Mouse (Mus musculus) forebrain, postnatal 0 days (tissue): ENCODE results near the gene Mmp14. TPM values are rescaled to one million over a fixed set of nuclear protein-coding genes. Genes with fewer than 3 reads are reported as not detected.

Source experiments
- ATAC-seq: fragments of 200-750 bp; cut with Nextera tagmentation; 2 replicates; pipeline ENCODE4 v1.8.0; 2017; ENCODE audit warnings: mild to moderate bottlenecking, moderate library complexity
- DNase-seq: peaks from one replicate; pipeline ENCODE4 v3.0.0-alpha.2; 2015
- H3K27ac ChIP-seq: fragments of 300-500 bp; sonication (generic); 2 replicates; pipeline ENCODE4 v1.5.1; 2014; ENCODE audit warnings: low read depth, mild to moderate bottlenecking, antibody characterized with exemption, low read length, moderate library complexity, mixed read lengths
- H3K27me3 ChIP-seq: fragments of 300-500 bp; sonication (generic); 2 replicates; pipeline ENCODE4 v1.6.1; 2014; ENCODE audit warnings: mild to moderate bottlenecking, low read length, mixed read lengths; ENCODE audit not compliant: insufficient read depth
- H3K36me3 ChIP-seq: fragments of 300-500 bp; sonication (generic); 2 replicates; pipeline ENCODE4 v1.6.1; 2014; ENCODE audit warnings: mild to moderate bottlenecking, moderate library complexity; ENCODE audit not compliant: insufficient read depth
- H3K4me1 ChIP-seq: fragments of 300-500 bp; sonication (generic); 2 replicates; pipeline ENCODE4 v1.6.1; 2014; ENCODE audit warnings: antibody characterized with exemption; ENCODE audit not compliant: insufficient read depth
- H3K4me2 ChIP-seq: fragments of 300-500 bp; sonication (generic); 2 replicates; pipeline ENCODE4 v1.6.1; 2014; ENCODE audit warnings: low read depth, mild to moderate bottlenecking, moderate library complexity
- H3K4me3 ChIP-seq: fragments of 300-500 bp; sonication (generic); 2 replicates; pipeline ENCODE4 v1.5.1; 2014; ENCODE audit warnings: low read depth, low read length, mixed read lengths
- H3K9ac ChIP-seq: fragments of 300-500 bp; sonication (generic); 2 replicates; pipeline ENCODE4 v1.6.1; 2014; ENCODE audit warnings: mild to moderate bottlenecking
- H3K9me3 ChIP-seq: fragments of 300-500 bp; sonication (generic); 2 replicates; pipeline ENCODE4 v1.6.1; 2016; ENCODE audit warnings: low read length
- CTCF ChIP-seq: sonication (generic); IDR thresholded peaks from 2 replicates; pipeline ENCODE4 v1.5.1; 2016; ENCODE audit warnings: antibody characterized with exemption, control low read depth, low read depth
- WGBS: fragments of 180-500 bp; shearing (Covaris S2); extraction: QIAGEN DNeasy Blood & Tissue Kit; methylation state at CpG from one replicate; pipeline ENCODE4 v1.1.7; 2014; 5-methylcytosine and 5-hydroxymethylcytosine counted together
- polyA plus RNA-seq: library from polyadenylated mRNA; unstranded; fragments of >200 nt; fragmentation: Nextera tagmentation; extraction: Ambion mirVana; gene quantifications from 2 replicates; pipeline ENCODE4 v1.2.1, GENCODE M21; 2015
- total RNA-seq: library from RNA; depleted of rRNA; stranded (reverse); fragments of >200 nt; gene quantifications from 2 replicates; pipeline ENCODE4 v1.2.3, GENCODE M21; 2014

Mmp14 gene
- total and polyA plus RNA-seq, 2 experiments from 2014 or later = 39.1 to 40.7 TPM

DNA sequence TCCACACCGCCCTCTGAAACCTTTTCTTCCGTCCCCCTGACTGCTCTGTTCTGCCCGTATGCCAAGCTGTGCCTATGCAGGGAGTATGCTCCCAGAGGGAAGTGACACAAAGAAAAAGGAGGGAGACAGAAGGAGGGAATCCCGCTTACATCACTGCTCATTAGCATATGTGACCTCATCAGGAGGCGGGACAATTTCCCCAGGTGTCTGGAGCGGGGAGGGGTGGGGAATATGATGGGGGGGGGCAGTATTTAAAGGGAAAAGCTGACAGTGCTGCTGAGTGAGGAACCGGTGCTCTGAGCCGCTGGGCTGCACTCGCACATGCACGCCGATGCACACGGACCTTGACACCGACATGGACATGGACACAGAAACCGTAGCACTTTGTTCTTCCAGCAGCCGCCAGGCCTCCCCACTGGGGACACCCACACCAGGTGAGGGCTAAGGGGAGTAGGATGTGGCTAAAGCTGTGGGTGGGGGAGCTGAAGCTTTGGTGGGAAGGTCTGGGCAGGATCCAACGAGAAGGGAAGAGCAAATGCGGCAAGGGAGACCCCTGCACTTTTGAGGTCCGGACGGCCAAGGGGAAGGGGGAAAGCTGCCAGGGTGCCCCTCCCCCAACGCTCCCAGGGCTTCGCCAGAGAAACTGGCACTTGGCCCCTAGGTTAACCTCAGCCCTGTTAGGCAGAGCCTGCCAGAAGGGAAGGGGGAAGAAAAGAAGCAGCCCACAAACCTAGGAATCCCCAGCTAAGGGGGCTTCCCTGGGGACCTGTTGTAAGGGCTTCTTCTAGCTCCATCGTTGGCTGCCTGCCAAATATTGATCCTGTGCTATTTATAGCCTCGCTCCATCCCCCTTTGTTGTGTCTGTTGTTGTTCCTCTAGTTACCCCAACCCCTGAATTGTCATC lies 44.8 kb downstream of the Mmp14 start, which contains the start of gene Rem2:
Gene Rem2, plus strand, starts transcription at position 160 of the 904 bp plus-strand sequence.
- Histone ChIP-seq H3K4me1 (0 out of 2 replicates have a peak, but pooled peaks cover 3% of the 10 kb centered on the region), H3K36me3 (peaks cover 3% of the 10 kb centered on the region; the same call in 1 of the 2 replicates), H3K9ac (peak within 1 kb of the TSS; percentile 75), H3K27me3 (no peaks in the 10 kb centered on the region), H3K9me3 (no peaks in the 10 kb centered on the region), H3K4me3 (peak within 1 kb of the TSS; percentile 59), H3K4me2 (peak within 1 kb of the TSS; percentile 88), H3K27ac (peak within 1 kb of the TSS; percentile 75)
- ATAC-seq (peak; percentile 95), DNase-seq (peak; percentile 91)
- TF ChIP-seq CTCF = no peak
- WGBS = under 1% methylated on average over 22 of the region's 23 CpGs

- no peak for TF ChIP-seq CTCF
- peaks cover 3% of the 10 kb centered on the region; the same call in 1 of the 2 replicates for H3K36me3 ChIP-seq
- no peaks in the 10 kb centered on the region for H3K27me3 ChIP-seq
- ATAC-seq = no peak
- no peaks in the 10 kb centered on the region for H3K9me3 ChIP-seq
- peak overlapping the region; percentile 75; the same call in 1 of the 2 replicates for H3K9ac ChIP-seq
- no peak overlapping the region for H3K27ac ChIP-seq
- H3K4me1 ChIP-seq = 0 out of 2 replicates have a peak, but pooled peaks cover 3% of the 10 kb centered on the region
- peak overlapping the region; percentile 88 for H3K4me2 ChIP-seq
- no peak for DNase-seq
- H3K4me3 ChIP-seq = peak overlapping the region; percentile 59
- 76% methylated on average over 15 of the region's 15 CpGs for WGBS
Measured at GRCm38 (mm10) chr14:54477172-54477909, 45.9 kb downstream of the Mmp14 start.

GRCm38 (mm10) chr14:54479451-54479920 lies 48.1 kb downstream of the Mmp14 start:
- no peak for DNase-seq
- H3K9ac ChIP-seq = peak overlapping the region; percentile 37; the same call in 1 of the 2 replicates
- TF ChIP-seq CTCF = no peak; the same call in 1 of the 2 replicates
- no peaks in the 10 kb centered on the region for H3K9me3 ChIP-seq
- H3K27me3 ChIP-seq = no peaks in the 10 kb centered on the region
- peaks cover 3% of the 10 kb centered on the region; the same call in 1 of the 2 replicates for H3K36me3 ChIP-seq
- 0 out of 2 replicates have a peak, but pooled peaks cover 3% of the 10 kb centered on the region for H3K4me1 ChIP-seq
- ATAC-seq = no peak
- H3K27ac ChIP-seq = no peak overlapping the region
- H3K4me2 ChIP-seq = peak overlapping the region; percentile 50
- WGBS = 4% methylated on average over 40 of the region's 40 CpGs
- peak overlapping the region; percentile 25 for H3K4me3 ChIP-seq

- DNase-seq (no peak), ATAC-seq (no peak)
- no peak overlapping the region for H3K4me2 ChIP-seq
- H3K4me1 ChIP-seq = 0 out of 2 replicates have a peak, but pooled peaks cover 3% of the 10 kb centered on the region
- H3K4me3 ChIP-seq = no peak overlapping the region
- peaks cover 3% of the 10 kb centered on the region; the same call in 1 of the 2 replicates for H3K36me3 ChIP-seq
- no peaks in the 10 kb centered on the region for H3K9me3 ChIP-seq
- TF ChIP-seq CTCF = no peak
- H3K27ac ChIP-seq = no peak overlapping the region
- 61% methylated on average over 6 of the region's 6 CpGs for WGBS
- H3K27me3 ChIP-seq = no peaks in the 10 kb centered on the region
- no peak overlapping the region for H3K9ac ChIP-seq
Measured at GRCm38 (mm10) chr14:54480673-54481072, 49.3 kb downstream of the Mmp14 start.

GRCm38 (mm10) chr14:54481402-54481801 lies 50.0 kb downstream of the Mmp14 start:
- no peak overlapping the region for H3K9ac ChIP-seq
- ATAC-seq (no peak), DNase-seq (no peak)
- TF ChIP-seq CTCF = no peak
- H3K36me3 ChIP-seq = peaks cover 3% of the 10 kb centered on the region; the same call in 1 of the 2 replicates
- no peaks in the 10 kb centered on the region for H3K27me3 ChIP-seq
- 88% methylated on average over 8 of the region's 8 CpGs for WGBS
- no peak overlapping the region for H3K27ac ChIP-seq
- no peak overlapping the region for H3K4me2 ChIP-seq
- H3K9me3 ChIP-seq = no peaks in the 10 kb centered on the region
- no peak overlapping the region for H3K4me3 ChIP-seq
- H3K4me1 ChIP-seq = 0 out of 2 replicates have a peak, but pooled peaks cover 3% of the 10 kb centered on the region

GRCm38 (mm10) chr14:54482498-54482897 lies 51.1 kb downstream of the Mmp14 start:
- no peak overlapping the region for H3K4me3 ChIP-seq
- DNase-seq (peak; percentile 49), ATAC-seq (no peak)
- H3K36me3 ChIP-seq = peaks cover 3% of the 10 kb centered on the region; the same call in 1 of the 2 replicates
- H3K27me3 ChIP-seq = no peaks in the 10 kb centered on the region
- H3K9ac ChIP-seq = no peak overlapping the region
- 0 out of 2 replicates have a peak, but pooled peaks cover 3% of the 10 kb centered on the region for H3K4me1 ChIP-seq
- no peaks in the 10 kb centered on the region for H3K9me3 ChIP-seq
- WGBS = 39% methylated on average over 9 of the region's 9 CpGs
- TF ChIP-seq CTCF = peak; percentile 67
- H3K27ac ChIP-seq = no peak overlapping the region
- no peak overlapping the region for H3K4me2 ChIP-seq
